Mouse (Mus musculus) natural killer cell, adult 2 months (primary cell): ENCODE data around the gene Clcn2.

Experiments
- DNase-seq, 2 experiments: peaks; one replicate each; pipeline ENCODE4 v3.0.0; 2022; ENCODE audit warnings: low spot score in 2 of 2

The Clcn2 gene

GRCm38 (mm10) chr16:20657661-20658060 lies 59.9 kb downstream of the Clcn2 start:
- DNase-seq: no peak

GRCm38 (mm10) chr16:20653315-20653714 lies 64.2 kb downstream of the Clcn2 start:
- no peak for DNase-seq
